ENCODE assay signal across 27 mouse cellular contexts in genomic region chr2:163943056-163943455, GRCm38 (mm10). TPM values are rescaled to one million over a fixed set of nuclear protein-coding genes. Genes with fewer than 3 reads are reported as not detected.
"Had no signal": no experiment of that assay in that cellular context is flagged by ENCODE, and none has a peak within 500 bp of the region (broad histone marks: within the 10 kb centered on the region; RNA-seq: fewer than 3 reads in every experiment).

No protein-coding gene starts in this region.

- H3K27me3 ChIP-seq: liver, embryonic 15.5 days had no signal

- DNase-seq: gastrocnemius, postnatal 14 days; gastrocnemius, postnatal 36 days; heart, adult 18-20 months; heart, postnatal 14 days; heart, postnatal 36 days; kidney, adult 11 months; kidney, adult 2 months; kidney, adult 9 months; kidney, postnatal 14 days; kidney, postnatal 36 days; liver; liver, embryonic 13.5 days had no signal

- H3K27ac ChIP-seq: heart, embryonic 13.5 days; heart, embryonic 15.5 days; hindbrain, embryonic 14.5 days; kidney, embryonic 15.5 days; kidney, postnatal 0 days; layer of hippocampus, adult 2 months; left cerebral cortex, adult 2 months; limb, embryonic 10.5 days; limb, embryonic 12.5 days; liver, embryonic 13.5 days; liver, embryonic 15.5 days had no signal

- H3K4me3 ChIP-seq: heart, embryonic 13.5 days; heart, embryonic 15.5 days; kidney, embryonic 15.5 days; layer of hippocampus, adult 2 months; left cerebral cortex, adult 2 months; limb, embryonic 10.5 days; limb, embryonic 12.5 days; liver, embryonic 13.5 days; liver, embryonic 15.5 days had no signal

- H3K4me2 ChIP-seq: heart, embryonic 11.5 days; heart, embryonic 13.5 days; heart, embryonic 15.5 days; hindbrain, embryonic 14.5 days; kidney, embryonic 15.5 days; limb, embryonic 12.5 days; liver, embryonic 11.5 days; liver, embryonic 13.5 days; liver, embryonic 15.5 days had no signal

- H3K9me3 ChIP-seq: heart, embryonic 13.5 days; heart, embryonic 15.5 days; kidney, embryonic 15.5 days; limb, embryonic 10.5 days; limb, embryonic 12.5 days; liver, embryonic 13.5 days; liver, embryonic 15.5 days had no signal

- H3K4me1 ChIP-seq: heart, embryonic 15.5 days; limb, embryonic 10.5 days; limb, embryonic 12.5 days; liver, embryonic 13.5 days; liver, embryonic 15.5 days had no signal

- ATAC-seq: hindbrain, embryonic 16.5 days; intestine, embryonic 16.5 days had no signal

- H3K36me3 ChIP-seq: heart, embryonic 13.5 days; heart, embryonic 15.5 days; kidney, embryonic 15.5 days; limb, embryonic 10.5 days; limb, embryonic 12.5 days; liver, embryonic 13.5 days; liver, embryonic 15.5 days had no signal

- H3K9ac ChIP-seq: heart, embryonic 13.5 days; heart, embryonic 15.5 days; hindbrain, embryonic 14.5 days; kidney, embryonic 15.5 days; limb, embryonic 12.5 days; liver, embryonic 13.5 days; liver, embryonic 15.5 days had no signal

RNA-seq across cellular contexts. Expression of gene Rims4, which starts 24.6 kb away (rescaled TPM):
- total RNA-seq: hematopoietic stem cell, adult 5-6 weeks had no signal
